Mouse (Mus musculus) limb, embryonic 14.5 days (tissue): ENCODE results near the gene Olfr1406. TPM values are rescaled to one million over a fixed set of nuclear protein-coding genes. Genes with fewer than 3 reads are reported as not detected.
"Not testable (repeated sequence)": the region's sequence is repeated elsewhere in the genome, so short reads cannot be mapped to it uniquely, and the experiment has no call there.

Experiments
- ATAC-seq: fragments of 200-750 bp; cut with Nextera tagmentation; 2 replicates; pipeline ENCODE4 v1.8.0; 2017; ENCODE audit warnings: low read depth, moderate number of reproducible peaks, moderate TSS enrichment; ENCODE audit not compliant: low FRiP score
- DNase-seq: peaks from one replicate; pipeline ENCODE4 v3.0.0-alpha.2; 2015; ENCODE audit warnings: low spot score
- H3K27ac ChIP-seq: fragments of 300-500 bp; sonication (generic); replicated peaks from 2 replicates; pipeline ENCODE4 v1.5.1; 2014; ENCODE audit warnings: low read depth, mild to moderate bottlenecking, low read length, moderate library complexity, mixed read lengths
- H3K27me3 ChIP-seq: fragments of 300-500 bp; sonication (generic); 2 replicates; pipeline ENCODE4 v1.6.1; 2014; ENCODE audit warnings: low read length, mixed read lengths; ENCODE audit not compliant: control insufficient read depth, insufficient read depth
- H3K36me3 ChIP-seq: fragments of 300-500 bp; sonication (generic); 2 replicates; pipeline ENCODE4 v1.6.1; 2014; ENCODE audit warnings: mild to moderate bottlenecking, low read length, moderate library complexity, mixed read lengths; ENCODE audit not compliant: control insufficient read depth, insufficient read depth
- H3K4me1 ChIP-seq: fragments of 300-500 bp; sonication (generic); 2 replicates; pipeline ENCODE4 v1.6.1; 2014; ENCODE audit warnings: antibody characterized with exemption, low read length, mixed read lengths; ENCODE audit not compliant: control insufficient read depth, insufficient read depth
- H3K4me2 ChIP-seq: fragments of 300-500 bp; sonication (generic); replicated peaks from 2 replicates; pipeline ENCODE4 v1.6.1; 2014; ENCODE audit warnings: low read depth, mild to moderate bottlenecking, low read length, moderate library complexity; ENCODE audit not compliant: severe bottlenecking
- H3K4me3 ChIP-seq: fragments of 300-500 bp; sonication (generic); replicated peaks from 2 replicates; pipeline ENCODE4 v1.5.1; 2014; ENCODE audit warnings: low read length
- H3K9ac ChIP-seq: fragments of 300-500 bp; sonication (generic); 2 replicates; pipeline ENCODE4 v1.6.1; 2014; ENCODE audit warnings: mild to moderate bottlenecking, low read depth, low read length, moderate library complexity; ENCODE audit not compliant: severe bottlenecking
- H3K9me3 ChIP-seq: fragments of 300-500 bp; sonication (generic); 2 replicates; pipeline ENCODE4 v1.6.1; 2016; ENCODE audit warnings: low read length; ENCODE audit not compliant: control insufficient read depth
- POLR2A ChIP-seq: fragments of 200-500 bp; IDR thresholded peaks from 2 replicates; pipeline ENCODE4 v1.8.0; 2012; ENCODE audit warnings: inconsistent platforms, mild to moderate bottlenecking, moderate library complexity, borderline replicate concordance; ENCODE audit not compliant: insufficient read depth, insufficient read length; ENCODE audit errors: extremely low read depth
- WGBS: fragments of 180-500 bp; shearing (Covaris S2); extraction: QIAGEN DNeasy Blood & Tissue Kit; methylation state at CpG from one replicate; pipeline ENCODE4 v1.1.7; 2014; 5-methylcytosine and 5-hydroxymethylcytosine counted together
- polyA plus RNA-seq, 2 experiments: library from polyadenylated mRNA; depleted of rRNA in 1 of 2; stranded (reverse) in 1 of 2; unstranded in 1 of 2; fragments of >200 nt; fragmentation: Nextera tagmentation in 1 of 2; extraction: Ambion mirVana in 1 of 2; gene quantifications; 2 replicates each; pipeline versions ENCODE4 v1.2.1 to v1.2.3; 2012 to 2014

Olfr1406 gene
- not detected in 2 replicates for polyA plus RNA-seq (2012; rRNA removed)
- not detected in 2 replicates for polyA plus RNA-seq (2014; fragmentation: Nextera tagmentation; extraction: Ambion mirVana)

DNA sequence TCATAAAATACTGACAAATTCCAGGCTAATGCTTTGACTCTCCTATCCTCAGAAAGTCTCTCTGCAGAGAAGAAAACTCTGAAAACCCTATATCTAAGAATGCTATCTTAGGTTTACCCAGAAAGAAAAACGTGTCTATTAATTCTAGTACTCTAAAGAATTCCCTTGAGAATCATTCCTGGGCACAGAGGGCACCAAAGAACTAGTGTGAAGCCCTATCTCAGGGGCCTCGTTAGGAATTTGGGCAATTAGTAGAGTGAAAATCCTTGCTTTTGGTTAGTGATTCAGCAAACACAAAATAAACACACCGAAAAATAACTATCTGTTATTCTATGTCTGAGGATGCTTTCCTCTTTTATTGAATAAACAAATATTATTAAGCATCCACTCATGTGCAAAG lies at the start of gene Olfr1406:
TSS of gene Olfr1406 (minus strand) at position 101 of the 400 bp plus-strand sequence.
- Histone ChIP-seq H3K4me3 (no peak within 1 kb of the TSS), H3K4me2 (no peak within 1 kb of the TSS), H3K27ac (no peak within 1 kb of the TSS), H3K9ac (no peak within 1 kb of the TSS), H3K27me3 (no peaks in the 10 kb centered on the region), H3K36me3 (no peaks in the 10 kb centered on the region), H3K4me1 (no peaks in the 10 kb centered on the region), H3K9me3 (no peaks in the 10 kb centered on the region)
- ATAC-seq (no peak), DNase-seq (no peak)
- WGBS, result 60% methylated on average over 3 of the region's 3 CpGs
- no peak for TF ChIP-seq POLR2A

DNA sequence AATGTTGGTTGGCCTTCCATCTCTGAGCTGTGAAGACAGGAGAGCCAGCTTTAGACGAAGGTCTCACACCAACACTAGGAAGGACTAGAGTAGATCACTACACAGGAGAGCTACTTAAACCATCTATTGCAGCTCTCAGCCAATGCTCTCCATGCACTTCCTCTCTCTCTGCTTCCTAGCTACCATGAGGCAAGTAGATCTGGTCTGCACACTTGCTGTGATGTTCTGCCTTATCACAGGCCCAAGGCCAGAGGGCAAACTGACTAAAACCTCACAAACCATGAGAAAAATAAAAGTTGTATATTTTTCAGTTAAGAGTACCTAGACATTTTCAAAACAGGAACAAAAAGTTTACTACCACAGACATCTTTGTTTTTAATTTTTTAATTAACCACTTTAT lies 46.6 kb upstream of the Olfr1406 start:
- H3K36me3 ChIP-seq, H3K9ac ChIP-seq, ATAC-seq, DNase-seq, H3K27me3 ChIP-seq, H3K4me2 ChIP-seq, H3K4me3 ChIP-seq, H3K27ac ChIP-seq, H3K9me3 ChIP-seq, H3K4me1 ChIP-seq: not testable (repeated sequence)
- 84% methylated on average over 1 of the region's 1 CpGs for WGBS

DNA sequence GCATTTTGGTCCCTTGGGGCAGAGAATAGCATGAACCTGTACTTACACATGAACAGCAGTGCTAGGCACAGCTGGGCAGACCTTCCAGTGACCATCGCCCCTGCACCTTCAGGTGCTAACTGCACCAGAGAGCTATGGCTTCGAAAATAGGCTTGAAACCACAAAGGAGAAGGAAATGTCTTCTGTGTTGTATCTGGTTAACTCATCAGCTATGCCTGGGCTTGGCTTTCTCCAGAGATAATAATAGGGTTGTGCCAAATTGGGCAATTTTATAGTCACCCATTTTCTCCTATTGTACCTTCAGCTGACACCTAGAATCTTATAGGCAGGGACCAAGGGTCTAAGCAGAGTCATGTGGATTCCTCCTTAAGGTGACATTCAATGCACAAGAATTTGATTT lies 36.6 kb upstream of the Olfr1406 start, which contains the start of gene Fcer1a:
TSS of gene Fcer1a (minus strand) at position 134 of the 400 bp plus-strand sequence.
- ATAC-seq (no peak), DNase-seq (no peak)
- no peak within 1 kb of the TSS for H3K4me3 ChIP-seq
- H3K9me3 ChIP-seq, result no peaks in the 10 kb centered on the region
- no peaks in the 10 kb centered on the region for H3K27me3 ChIP-seq
- H3K9ac ChIP-seq, result no peak within 1 kb of the TSS
- no peak for TF ChIP-seq POLR2A
- no peak within 1 kb of the TSS for H3K4me2 ChIP-seq
- 69% methylated on average over 2 of the region's 2 CpGs for WGBS
- H3K36me3 ChIP-seq, result no peaks in the 10 kb centered on the region
- no peak within 1 kb of the TSS for H3K27ac ChIP-seq
- H3K4me1 ChIP-seq, result no peaks in the 10 kb centered on the region

DNA sequence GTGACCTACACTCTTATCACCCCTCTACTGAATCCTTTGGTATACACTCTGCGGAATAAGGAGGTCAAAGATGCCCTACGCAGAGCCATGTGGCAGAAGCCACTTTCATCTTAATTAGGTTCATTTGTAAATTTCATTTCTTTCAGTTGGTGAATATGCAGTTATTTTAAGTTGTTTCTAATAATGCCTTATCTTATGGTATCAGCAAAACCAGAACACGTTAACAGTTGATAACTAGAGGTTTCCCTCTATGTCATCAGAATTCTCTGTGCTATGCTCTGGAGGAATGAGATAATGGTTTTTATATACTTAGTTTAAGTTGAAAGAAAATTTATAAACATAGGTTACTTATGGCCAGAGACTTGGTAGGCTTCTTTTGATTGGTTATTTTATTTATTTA lies 26.0 kb upstream of the Olfr1406 start:
- TF ChIP-seq POLR2A, result no peak
- H3K9ac ChIP-seq, result no peak overlapping the region
- no peaks in the 10 kb centered on the region for H3K36me3 ChIP-seq
- DNase-seq, result no peak
- no peak overlapping the region for H3K4me3 ChIP-seq
- H3K9me3 ChIP-seq, result no peaks in the 10 kb centered on the region
- no peak overlapping the region for H3K27ac ChIP-seq
- no peak overlapping the region for H3K4me2 ChIP-seq
- no peaks in the 10 kb centered on the region for H3K27me3 ChIP-seq
- H3K4me1 ChIP-seq, result no peaks in the 10 kb centered on the region
- 93% methylated on average over 3 of the region's 3 CpGs for WGBS
- no peak for ATAC-seq

DNA sequence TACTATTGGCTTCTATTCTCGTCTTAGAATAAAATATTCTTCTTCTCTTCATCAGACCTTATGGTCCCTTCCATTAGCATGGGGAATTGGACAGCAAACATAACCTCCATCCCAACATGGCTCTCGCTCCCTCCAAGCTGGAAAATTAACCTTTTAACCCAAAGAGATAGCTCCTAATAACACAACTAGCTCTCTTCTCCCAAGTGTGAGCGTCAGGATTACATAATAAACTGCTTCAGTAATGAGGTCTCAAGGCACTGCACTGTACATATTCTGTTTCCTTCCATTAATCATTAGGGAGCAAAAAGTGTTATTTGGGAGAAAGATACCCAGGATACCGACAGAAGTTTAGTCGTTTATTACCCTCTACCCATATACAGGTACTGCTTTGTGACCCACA lies 21.7 kb upstream of the Olfr1406 start, which contains the start of gene Olfr1404:
TSS of gene Olfr1404 (plus strand) at position 301 of the 400 bp plus-strand sequence.
- TF ChIP-seq POLR2A, result no peak
- Histone ChIP-seq H3K9ac (no peak within 1 kb of the TSS), H3K4me1 (no peaks in the 10 kb centered on the region), H3K4me2 (no peak within 1 kb of the TSS), H3K27me3 (no peaks in the 10 kb centered on the region), H3K9me3 (no peaks in the 10 kb centered on the region), H3K4me3 (no peak within 1 kb of the TSS), H3K27ac (no peak within 1 kb of the TSS), H3K36me3 (no peaks in the 10 kb centered on the region)
- no peak for DNase-seq
- WGBS, result 73% methylated on average over 5 of the region's 5 CpGs
- ATAC-seq, result no peak

DNA sequence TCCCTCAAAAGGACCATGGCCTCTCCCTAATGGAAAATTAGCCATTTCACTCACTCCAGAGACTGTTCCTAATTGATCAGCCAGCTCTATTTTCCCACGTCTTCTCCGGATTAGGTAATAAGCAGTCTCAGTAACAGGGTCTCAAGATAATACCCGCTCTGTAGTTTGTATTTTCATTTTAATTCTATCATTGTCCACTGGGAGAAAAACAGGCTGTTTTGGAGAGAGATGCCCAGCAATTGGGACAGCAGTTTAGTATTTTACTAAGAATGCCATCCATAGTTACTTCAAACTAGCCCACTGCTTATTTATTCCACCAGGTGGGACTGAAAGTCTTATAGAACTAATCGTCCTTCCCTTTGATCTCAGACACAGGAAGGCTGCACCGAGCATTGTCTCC lies 7.1 kb upstream of the Olfr1406 start, which contains the start of gene Olfr218:
TSS of gene Olfr218 (plus strand) at position 301 of the 400 bp plus-strand sequence.
- no peak within 1 kb of the TSS for H3K4me2 ChIP-seq
- no peaks in the 10 kb centered on the region for H3K36me3 ChIP-seq
- no peak within 1 kb of the TSS for H3K4me3 ChIP-seq
- DNase-seq (no peak), ATAC-seq (no peak)
- no peaks in the 10 kb centered on the region for H3K9me3 ChIP-seq
- no peaks in the 10 kb centered on the region for H3K27me3 ChIP-seq
- H3K9ac ChIP-seq, result no peak within 1 kb of the TSS
- 74% methylated on average over 5 of the region's 5 CpGs for WGBS
- no peak within 1 kb of the TSS for H3K27ac ChIP-seq
- no peak for TF ChIP-seq POLR2A
- no peaks in the 10 kb centered on the region for H3K4me1 ChIP-seq
